8 mouse cellular contexts compared by ENCODE assay signal in genomic region chr12:65073611-65074178, GRCm38 (mm10). TPM values are rescaled to one million over a fixed set of nuclear protein-coding genes. Genes with fewer than 3 reads are reported as not detected.
DNase-seq lines count a peak whose midpoint lies in the region; ATAC-seq lines count a peak whose summit lies in the region.

Gene Fkbp3, minus strand, starts transcription at chr12:65074007.

- H3K4me2 ChIP-seq in heart, embryonic 14.5 days (ENCODE audit: low read length) = peak within 1 kb of the TSS; percentile 90
- peak within 1 kb of the TSS; percentile 92 for H3K4me2 ChIP-seq in liver, embryonic 13.5 days
- peak within 1 kb of the TSS; percentile 94 for H3K4me2 ChIP-seq in stomach, embryonic 16.5 days (ENCODE audit: low read depth, low read length)

- peak within 1 kb of the TSS; percentile 92 to 93 for H3K27ac ChIP-seq in heart, embryonic 14.5 days (replicated peaks in 1 of 2; ENCODE audit: control insufficient read depth in 1 of 2, insufficient read depth in 1 of 2, low read depth in 2 of 2, low read length in 2 of 2)
- H3K27ac ChIP-seq in liver, embryonic 13.5 days = peak within 1 kb of the TSS; percentile 83
- peak within 1 kb of the TSS; percentile 93 for H3K27ac ChIP-seq in stomach, embryonic 16.5 days (ENCODE audit: low read length)

- H3K36me3 ChIP-seq in heart, embryonic 14.5 days (ENCODE audit: control insufficient read depth, insufficient read depth, low read length) = peaks cover 20% of the 10 kb centered on the region
- H3K36me3 ChIP-seq in liver, embryonic 13.5 days = peaks cover 10% of the 10 kb centered on the region
- H3K36me3 ChIP-seq in stomach, embryonic 16.5 days (ENCODE audit: control insufficient read depth, insufficient read depth, low read length) = no peaks in the 10 kb centered on the region; the same call in 1 of the 2 replicates

- ATAC-seq in CD4-positive, CD25-positive, alpha-beta regulatory T cell, adult 4 months = peak; percentile 86
- ATAC-seq in heart, embryonic 14.5 days (ENCODE audit: insufficient number of reproducible peaks, insufficient read depth, low FRiP score, low read depth) = peak; percentile 99
- peak; percentile 98 for ATAC-seq in liver, embryonic 13.5 days (ENCODE audit: low read depth)
- ATAC-seq in stomach, embryonic 16.5 days (ENCODE audit: insufficient read depth, low FRiP score) = peak; percentile 99

- no peaks in the 10 kb centered on the region for H3K27me3 ChIP-seq in heart, embryonic 14.5 days (ENCODE audit: control insufficient read depth, insufficient read depth, low read length)
- no peaks in the 10 kb centered on the region for H3K27me3 ChIP-seq in liver, embryonic 13.5 days
- H3K27me3 ChIP-seq in stomach, embryonic 16.5 days (ENCODE audit: control insufficient read depth, insufficient read depth, low read length) = no peaks in the 10 kb centered on the region

- H3K9me3 ChIP-seq in heart, embryonic 14.5 days (ENCODE audit: control insufficient read depth, low read length) = no peaks in the 10 kb centered on the region
- H3K9me3 ChIP-seq in liver, embryonic 13.5 days (replicated peaks) = no peaks in the 10 kb centered on the region
- no peaks in the 10 kb centered on the region for H3K9me3 ChIP-seq in stomach, embryonic 16.5 days (replicated peaks; ENCODE audit: control insufficient read depth, low read length)

- peaks cover 6 to 20% of the 10 kb centered on the region in 2 experiments; a peak in 3 of 4 replicates for H3K4me1 ChIP-seq in heart, embryonic 14.5 days (ENCODE audit: control insufficient read depth in 2 of 2, insufficient read depth in 2 of 2, low read length in 2 of 2)
- H3K4me1 ChIP-seq in liver, embryonic 13.5 days (replicated peaks) = peaks cover 55% of the 10 kb centered on the region
- peaks cover 19% of the 10 kb centered on the region for H3K4me1 ChIP-seq in stomach, embryonic 16.5 days (ENCODE audit: control insufficient read depth, insufficient read depth, low read length)

- WGBS in heart, embryonic 14.5 days = under 1% methylated on average over 49 of the region's 49 CpGs
- WGBS in liver, embryonic 13.5 days (ENCODE audit: insufficient replicate concordance) = under 1% methylated on average over 49 of the region's 49 CpGs
- WGBS in stomach, embryonic 16.5 days = under 1% methylated on average over 49 of the region's 49 CpGs

- H3K9ac ChIP-seq in heart, embryonic 14.5 days (ENCODE audit: low read length) = peak within 1 kb of the TSS; percentile 88
- peak within 1 kb of the TSS; percentile 87 for H3K9ac ChIP-seq in liver, embryonic 13.5 days
- H3K9ac ChIP-seq in stomach, embryonic 16.5 days (ENCODE audit: low read length) = peak within 1 kb of the TSS; percentile 93

- DNase-seq in c-Kit-negative CD71-positive TER-119-positive erythroid progenitor cells, embryonic 14.5 days (ENCODE audit: low read depth, low spot score) = peak; percentile 95
- peak; percentile 91 for DNase-seq in fibroblast of lung, adult 2 months (ENCODE audit: low read depth)
- peak; percentile 98 for DNase-seq in kidney, postnatal 14 days
- DNase-seq in liver, embryonic 13.5 days = peak; percentile 97
- DNase-seq in neural tube, embryonic 10.5 days (ENCODE audit: extremely low spot score, low spot score) = peak; percentile 95

- H3K4me3 ChIP-seq in heart, embryonic 14.5 days (ENCODE audit: control insufficient read depth in 1 of 2, insufficient read depth in 1 of 2, low read depth in 1 of 2, low read length in 2 of 2) = peak within 1 kb of the TSS; percentile 77 to 79
- peak within 1 kb of the TSS; percentile 96 for H3K4me3 ChIP-seq in liver, embryonic 13.5 days (replicated peaks)
- H3K4me3 ChIP-seq in stomach, embryonic 16.5 days (replicated peaks; ENCODE audit: low read length) = peak within 1 kb of the TSS; percentile 77

RNA-seq across cellular contexts. Expression of gene Fkbp3, which starts in this region (rescaled TPM):
- 100 to 1,000 TPM; 267 to 332 TPM for polyA plus RNA-seq in CD4-positive, CD25-positive, alpha-beta regulatory T cell, adult 4 months (2017; shearing (Covaris generic))
- polyA plus RNA-seq in heart, embryonic 14.5 days (2014; fragmentation: Nextera tagmentation; extraction: Ambion mirVana) = 492 and 495 TPM in 2 replicates
- polyA plus RNA-seq in liver, embryonic 13.5 days (2015; fragmentation: Nextera tagmentation; extraction: Ambion mirVana) = 211 and 250 TPM in 2 replicates
- polyA plus RNA-seq in stomach, embryonic 16.5 days (2015; fragmentation: Nextera tagmentation; extraction: Ambion mirVana) = 229 and 327 TPM in 2 replicates

Comparison
In these comparisons a context has a peak if more than half of its experiments do, and no peak if none do; other contexts are left out.
1. Peak in every context shown above with its lines: DNase-seq, ATAC-seq, H3K4me3 ChIP-seq and H3K27ac ChIP-seq.